Mouse (Mus musculus) ovary, adult 2 months (tissue): ENCODE data around the gene Stra8. TPM values are rescaled to one million over a fixed set of nuclear protein-coding genes. Genes with fewer than 3 reads are reported as not detected.

Experiments used
- polyA plus RNA-seq: library from polyadenylated mRNA; depleted of rRNA; stranded (reverse); fragments of >200 nt; gene quantifications from 2 replicates; pipeline ENCODE4 v1.2.3, GENCODE M21; 2012; rRNA removed

Gene Stra8
- not detected in 2 replicates for polyA plus RNA-seq

DNA sequence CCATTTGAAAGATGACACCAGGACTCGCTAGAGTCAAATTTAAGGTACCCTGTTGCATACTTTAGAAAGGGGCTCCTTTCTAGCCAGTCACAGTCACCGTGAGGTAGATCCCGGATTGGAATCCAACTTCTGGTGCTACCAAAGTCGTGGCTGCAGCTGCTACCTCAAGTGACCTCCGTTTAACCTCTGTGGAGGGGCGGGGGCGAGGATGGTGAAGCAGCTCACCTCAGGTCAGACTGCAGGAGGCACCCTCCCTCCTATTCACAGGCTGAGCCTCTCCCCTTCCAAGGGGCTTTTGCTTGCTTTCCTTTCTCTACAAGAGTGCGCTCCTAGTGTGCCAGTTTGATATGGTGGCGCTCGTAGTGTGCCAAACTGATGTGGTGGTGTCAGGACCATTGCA lies at the start of gene Stra8:
Gene Stra8 (plus strand): TSS at position 208 of the 400 bp plus-strand sequence.

DNA sequence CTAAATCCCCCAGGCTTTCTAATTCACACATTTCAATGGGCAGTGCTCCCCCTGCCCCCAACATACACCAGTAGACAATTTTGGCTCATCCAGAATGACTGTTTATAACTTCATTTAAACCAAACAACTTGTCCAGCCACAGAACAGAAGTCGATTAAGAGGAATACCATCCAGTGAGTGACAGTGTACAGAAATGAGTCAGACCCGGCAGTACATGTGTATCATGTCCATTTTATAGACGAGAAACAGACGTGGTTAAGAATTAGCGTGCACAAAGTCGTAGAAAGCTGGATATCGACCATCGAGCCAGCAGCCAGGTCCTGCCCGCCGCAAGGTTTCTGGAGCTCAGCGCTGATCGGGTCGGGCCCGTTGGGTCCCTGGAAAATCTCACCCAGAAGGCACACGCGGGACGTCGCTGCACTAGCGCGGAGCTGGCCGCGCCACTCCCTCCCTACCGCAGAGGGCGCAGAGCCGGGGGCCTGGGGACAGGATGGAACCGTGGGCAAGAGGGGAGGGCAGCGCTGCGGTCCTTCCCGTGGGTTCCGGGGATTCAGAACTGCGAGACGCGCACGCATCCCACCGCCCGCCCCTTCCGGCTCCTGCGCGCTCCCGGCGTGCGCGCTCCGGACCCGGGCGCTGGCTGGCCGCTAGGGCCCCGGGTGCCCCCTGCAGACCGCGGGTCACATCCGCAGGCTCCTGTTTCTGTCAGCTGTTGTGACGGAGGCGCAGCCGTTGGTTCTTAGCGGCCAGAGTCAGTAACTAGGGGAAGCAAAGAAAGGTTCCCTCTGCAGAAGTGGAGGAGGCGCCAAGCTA lies 42.2 kb upstream of the Stra8 start, which contains the start of gene Cyren:
Gene Cyren (minus strand): TSS at position 552 of the 813 bp plus-strand sequence.

DNA sequence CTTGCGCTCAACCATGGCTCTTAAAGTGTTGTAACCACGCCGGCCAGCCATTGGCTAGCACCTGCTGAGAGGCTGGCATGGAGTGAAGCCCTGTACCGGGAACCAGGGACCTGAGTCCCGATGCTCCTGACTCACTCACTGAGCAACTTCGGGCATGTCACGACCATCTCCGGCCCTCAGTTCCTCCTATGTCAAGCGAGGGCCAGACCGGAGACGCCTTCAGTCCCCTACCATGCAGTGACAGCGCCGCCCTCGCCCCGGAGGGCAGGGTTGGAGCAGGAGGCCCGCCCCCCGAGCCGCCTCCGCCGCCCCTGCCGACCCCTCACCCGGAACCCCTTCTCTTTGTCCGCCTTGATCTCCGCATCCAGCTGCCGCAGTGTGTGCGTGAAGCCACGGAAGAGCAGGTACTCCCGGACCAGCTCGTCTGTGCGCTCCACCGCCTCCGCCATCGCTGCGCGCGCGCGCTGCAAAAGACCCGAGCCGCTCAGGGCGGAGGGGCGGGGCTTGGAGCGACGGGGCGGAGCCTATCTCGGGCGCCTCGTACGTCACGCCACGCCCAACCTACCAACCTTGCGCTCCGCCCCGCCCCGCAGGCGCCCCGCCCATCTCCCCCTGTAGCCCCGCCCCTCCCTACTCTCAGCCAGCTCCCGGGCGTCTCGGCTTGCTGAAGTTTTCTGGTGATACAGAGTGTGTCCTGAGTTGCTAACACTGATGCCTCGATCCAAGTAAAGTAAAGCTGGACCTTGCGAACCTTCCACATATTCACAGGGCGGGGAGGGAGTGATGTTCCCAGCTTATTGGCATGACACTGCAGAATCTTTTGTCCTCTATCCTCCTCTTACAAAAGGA lies 9.4 kb upstream of the Stra8 start, which contains the start of gene Wdr91:
Gene Wdr91 (minus strand): TSS at position 506 of the 849 bp plus-strand sequence.

DNA sequence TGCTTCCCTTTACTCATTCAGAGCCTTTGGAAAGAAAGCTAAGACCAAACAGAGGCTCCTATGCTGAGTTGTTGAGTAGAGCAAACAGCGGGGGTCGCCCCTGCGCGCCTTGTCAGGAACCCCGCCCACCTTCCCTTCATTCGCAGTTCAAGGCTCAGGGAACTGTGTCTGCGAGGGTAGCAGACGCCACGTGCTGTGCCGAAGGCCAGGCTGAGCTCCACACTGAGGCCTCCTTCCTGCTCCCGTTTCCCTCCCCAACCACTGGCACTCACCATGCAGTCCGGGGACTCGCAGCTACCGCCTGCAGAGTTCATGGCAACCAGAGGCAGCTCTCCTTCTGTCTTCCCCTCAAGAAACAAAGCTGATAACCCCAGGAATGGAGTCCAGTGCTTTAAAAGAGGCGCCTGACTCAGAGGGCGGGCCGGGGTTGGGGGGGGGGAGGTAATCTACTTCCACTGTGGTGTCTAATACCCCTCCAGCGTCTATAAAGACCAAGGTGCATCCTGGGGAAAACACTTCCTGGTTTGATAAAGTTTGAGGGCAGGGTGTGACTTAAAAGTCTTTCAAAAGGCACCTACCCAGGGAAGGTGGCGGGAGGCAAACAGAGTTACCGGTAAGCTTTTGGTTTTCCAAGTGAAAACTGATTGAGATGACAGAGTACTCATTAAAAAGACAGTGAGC lies 68.3 kb downstream of the Stra8 start, which contains the start of gene Slc23a4:
Gene Slc23a4 (minus strand): TSS at position 324 of the 681 bp plus-strand sequence.

Other genes with a start within 250 kb of the Stra8 start
- 7.1 and 7.3 TPM in 2 replicates for gene Agbl3, start 139.7 kb upstream of the Stra8 start, polyA plus RNA-seq
- gene Tmem140, start 57.0 kb upstream of the Stra8 start, polyA plus RNA-seq: 11.9 and 14.9 TPM in 2 replicates
- 6.2 and 6.7 TPM in 2 replicates for gene Cyren, start 42.1 kb upstream of the Stra8 start, polyA plus RNA-seq
- gene Wdr91, start 9.3 kb upstream of the Stra8 start, polyA plus RNA-seq: 24.5 and 26.8 TPM in 2 replicates
- 2.6 and 3.0 TPM in 2 replicates for gene Slc23a4, start 68.2 kb downstream of the Stra8 start, polyA plus RNA-seq
- gene Cnot4, start 213.6 kb downstream of the Stra8 start, polyA plus RNA-seq: 5.5 and 11.5 TPM in 2 replicates